Mouse (Mus musculus) embryonic fibroblast, embryonic 13.5 days (primary cell): ENCODE measurements at regions not wholly inside any gene's neighbourhood (a gene's known extent, or its start where the extent isn't known, plus 50 kb on each side); places are given as distances from the start of the nearest gene placed in this dataset.

Source experiments
- CTCF ChIP-seq: IDR thresholded peaks from 2 replicates; pipeline ENCODE4 v1.5.1; 2011; ENCODE audit warnings: mild to moderate bottlenecking, control low read depth, low read length, moderate library complexity, borderline replicate concordance; ENCODE audit not compliant: insufficient read depth
- POLR2A ChIP-seq: IDR thresholded peaks from 2 replicates; pipeline ENCODE4 v1.6.1; 2011; ENCODE audit warnings: low read depth, mild to moderate bottlenecking, control low read depth, low read length, moderate library complexity

DNA sequence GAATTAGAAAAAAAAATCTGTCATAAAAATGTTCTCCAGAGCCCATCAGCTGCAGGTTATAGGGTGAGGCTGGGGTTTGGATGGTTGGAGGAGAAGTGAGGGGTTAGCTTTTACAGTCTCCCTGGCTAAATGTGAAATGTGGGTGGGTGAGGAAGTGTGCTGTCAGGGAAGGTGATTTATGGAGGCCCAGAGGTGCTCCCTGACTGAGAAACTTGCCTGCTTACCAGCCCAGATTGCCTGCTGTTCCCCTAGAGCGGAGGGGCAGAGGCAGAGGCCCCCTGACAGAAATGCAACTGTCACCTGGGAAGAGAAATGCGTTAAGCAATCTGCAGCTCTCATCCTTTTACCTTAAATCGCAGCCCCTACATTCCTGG lies 175.8 kb upstream of the Id2 start:
- TF ChIP-seq CTCF, result no peak
- TF ChIP-seq POLR2A, result no peak
